Mouse (Mus musculus): ENCODE measurements around the gene Ihh. TPM values are rescaled to one million over a fixed set of nuclear protein-coding genes. Genes with fewer than 3 reads are reported as not detected.

The Ihh gene
- 1.6 and 1.7 TPM in 2 replicates for polyA plus RNA-seq (2015; fragmentation: Nextera tagmentation; extraction: Ambion mirVana)

GRCm38 (mm10) chr1:74951556-74952210, at the start of gene Ihh:
Gene Ihh (minus strand): TSS chr1:74951672.
- H3K9me3 ChIP-seq (replicated peaks) = no peaks in the 10 kb centered on the region
- no peak for ATAC-seq (ENCODE audit: insufficient number of reproducible peaks, low FRiP score, low TSS enrichment, low read depth)
- peaks cover 93% of the 10 kb centered on the region for H3K27me3 ChIP-seq
- H3K4me2 ChIP-seq (replicated peaks) = peak within 1 kb of the TSS; percentile 61
- WGBS = 2% methylated on average over 43 of the region's 55 CpGs
- no peak within 1 kb of the TSS for H3K27ac ChIP-seq (replicated peaks)
- no peak within 1 kb of the TSS for H3K9ac ChIP-seq
- peak within 1 kb of the TSS; percentile 41 for H3K4me3 ChIP-seq (replicated peaks)
- H3K4me1 ChIP-seq = peaks cover 35% of the 10 kb centered on the region
- no peaks in the 10 kb centered on the region for H3K36me3 ChIP-seq

- Histone ChIP-seq H3K27me3 (no peaks in the 10 kb centered on the region), H3K36me3 (no peaks in the 10 kb centered on the region), H3K4me1 (peaks cover 13% of the 10 kb centered on the region; the same call in 1 of the 2 replicates), H3K9ac (no peak overlapping the region), H3K27ac (replicated peaks) (0 out of 2 replicates have a peak overlapping the region, but pooled peaks have one; percentile 3), H3K9me3 (replicated peaks) (no peaks in the 10 kb centered on the region), H3K4me2 (replicated peaks) (no peak overlapping the region), H3K4me3 (replicated peaks) (no peak overlapping the region)
- ATAC-seq (ENCODE audit: insufficient number of reproducible peaks, low FRiP score, low TSS enrichment, low read depth) = peak; percentile 76; the same call in 1 of the 2 replicates
- 16% methylated on average over 6 of the region's 6 CpGs for WGBS
Observed at GRCm38 (mm10) chr1:75001183-75001582, 49.7 kb upstream of the Ihh start.

- Histone ChIP-seq H3K4me3 (replicated peaks) (no peak overlapping the region), H3K4me2 (replicated peaks) (no peak overlapping the region), H3K9ac (no peak overlapping the region), H3K36me3 (no peaks in the 10 kb centered on the region), H3K27ac (replicated peaks) (peak overlapping the region; percentile 34; the same call in 1 of the 2 replicates), H3K4me1 (peaks cover 10% of the 10 kb centered on the region; the same call in 1 of the 2 replicates), H3K27me3 (no peaks in the 10 kb centered on the region), H3K9me3 (replicated peaks) (no peaks in the 10 kb centered on the region)
- 3% methylated on average over 1 of the region's 1 CpGs for WGBS
- no peak for ATAC-seq (ENCODE audit: insufficient number of reproducible peaks, low FRiP score, low TSS enrichment, low read depth)
Observed at GRCm38 (mm10) chr1:75000496-75000895, 49.0 kb upstream of the Ihh start.

- H3K27ac ChIP-seq (replicated peaks) = no peak overlapping the region
- no peak overlapping the region for H3K4me3 ChIP-seq (replicated peaks)
- H3K36me3 ChIP-seq = no peaks in the 10 kb centered on the region
- peaks cover 10% of the 10 kb centered on the region; the same call in 1 of the 2 replicates for H3K4me1 ChIP-seq
- no peak overlapping the region for H3K9ac ChIP-seq
- no peaks in the 10 kb centered on the region for H3K9me3 ChIP-seq (replicated peaks)
- H3K4me2 ChIP-seq (replicated peaks) = no peak overlapping the region
- 84% methylated on average over 5 of the region's 5 CpGs for WGBS
- no peaks in the 10 kb centered on the region for H3K27me3 ChIP-seq
- ATAC-seq (ENCODE audit: insufficient number of reproducible peaks, low FRiP score, low TSS enrichment, low read depth) = no peak
Observed at GRCm38 (mm10) chr1:74999173-74999572, 47.7 kb upstream of the Ihh start.

GRCm38 (mm10) chr1:74997231-74997630, 45.8 kb upstream of the Ihh start:
- no peak overlapping the region for H3K27ac ChIP-seq (replicated peaks)
- no peaks in the 10 kb centered on the region for H3K27me3 ChIP-seq
- 72% methylated on average over 2 of the region's 2 CpGs for WGBS
- peaks cover 10% of the 10 kb centered on the region; the same call in 1 of the 2 replicates for H3K4me1 ChIP-seq
- no peak overlapping the region for H3K4me2 ChIP-seq (replicated peaks)
- ATAC-seq (ENCODE audit: insufficient number of reproducible peaks, low FRiP score, low TSS enrichment, low read depth) = no peak
- H3K9ac ChIP-seq = no peak overlapping the region
- no peaks in the 10 kb centered on the region for H3K36me3 ChIP-seq
- no peaks in the 10 kb centered on the region for H3K9me3 ChIP-seq (replicated peaks)
- no peak overlapping the region for H3K4me3 ChIP-seq (replicated peaks)

GRCm38 (mm10) chr1:74977001-74977400, 25.5 kb upstream of the Ihh start:
- Histone ChIP-seq H3K4me3 (replicated peaks) (no peak overlapping the region), H3K36me3 (no peaks in the 10 kb centered on the region), H3K4me2 (replicated peaks) (no peak overlapping the region), H3K27me3 (no peaks in the 10 kb centered on the region), H3K4me1 (no peaks in the 10 kb centered on the region), H3K9ac (no peak overlapping the region), H3K27ac (replicated peaks) (no peak overlapping the region), H3K9me3 (replicated peaks) (no peaks in the 10 kb centered on the region)
- ATAC-seq (ENCODE audit: insufficient number of reproducible peaks, low FRiP score, low TSS enrichment, low read depth) = no peak
- 76% methylated on average over 8 of the region's 8 CpGs for WGBS

- no peak overlapping the region for H3K4me3 ChIP-seq (replicated peaks)
- no peaks in the 10 kb centered on the region for H3K4me1 ChIP-seq
- H3K27ac ChIP-seq (replicated peaks) = no peak overlapping the region
- ATAC-seq (ENCODE audit: insufficient number of reproducible peaks, low FRiP score, low TSS enrichment, low read depth) = no peak
- no peak overlapping the region for H3K9ac ChIP-seq
- no peaks in the 10 kb centered on the region for H3K9me3 ChIP-seq (replicated peaks)
- H3K36me3 ChIP-seq = no peaks in the 10 kb centered on the region
- WGBS = 86% methylated on average over 1 of the region's 1 CpGs
- H3K4me2 ChIP-seq (replicated peaks) = no peak overlapping the region
- H3K27me3 ChIP-seq = no peaks in the 10 kb centered on the region
Observed at GRCm38 (mm10) chr1:74975936-74976335, 24.5 kb upstream of the Ihh start.

- Histone ChIP-seq H3K9ac (no peak overlapping the region), H3K4me3 (replicated peaks) (no peak overlapping the region), H3K27ac (replicated peaks) (no peak overlapping the region), H3K4me2 (replicated peaks) (no peak overlapping the region), H3K27me3 (no peaks in the 10 kb centered on the region), H3K4me1 (no peaks in the 10 kb centered on the region), H3K9me3 (replicated peaks) (no peaks in the 10 kb centered on the region), H3K36me3 (no peaks in the 10 kb centered on the region)
- ATAC-seq (ENCODE audit: insufficient number of reproducible peaks, low FRiP score, low TSS enrichment, low read depth) = no peak
- 78% methylated on average over 6 of the region's 6 CpGs for WGBS
Observed at GRCm38 (mm10) chr1:74973590-74973989, 22.1 kb upstream of the Ihh start.

- H3K4me2 ChIP-seq (replicated peaks) = no peak overlapping the region
- no peak for ATAC-seq (ENCODE audit: insufficient number of reproducible peaks, low FRiP score, low TSS enrichment, low read depth)
- H3K9ac ChIP-seq = no peak overlapping the region
- no peak overlapping the region for H3K4me3 ChIP-seq (replicated peaks)
- no peaks in the 10 kb centered on the region for H3K9me3 ChIP-seq (replicated peaks)
- H3K27me3 ChIP-seq = no peaks in the 10 kb centered on the region
- WGBS = 54% methylated on average over 4 of the region's 4 CpGs
- no peaks in the 10 kb centered on the region for H3K4me1 ChIP-seq
- no peaks in the 10 kb centered on the region for H3K36me3 ChIP-seq
- no peak overlapping the region for H3K27ac ChIP-seq (replicated peaks)
Observed at GRCm38 (mm10) chr1:74971353-74972050, 20.0 kb upstream of the Ihh start.

- WGBS = 72% methylated on average over 8 of the region's 8 CpGs
- H3K9me3 ChIP-seq (replicated peaks) = no peaks in the 10 kb centered on the region
- H3K4me2 ChIP-seq (replicated peaks) = no peak overlapping the region
- H3K4me1 ChIP-seq = peaks cover 8% of the 10 kb centered on the region
- H3K27me3 ChIP-seq = no peaks in the 10 kb centered on the region
- H3K9ac ChIP-seq = no peak overlapping the region
- H3K4me3 ChIP-seq (replicated peaks) = no peak overlapping the region
- ATAC-seq (ENCODE audit: insufficient number of reproducible peaks, low FRiP score, low TSS enrichment, low read depth) = no peak
- no peak overlapping the region for H3K27ac ChIP-seq (replicated peaks)
- H3K36me3 ChIP-seq = no peaks in the 10 kb centered on the region
Observed at GRCm38 (mm10) chr1:74967962-74968580, 16.6 kb upstream of the Ihh start.

- Histone ChIP-seq H3K4me2 (replicated peaks) (peak overlapping the region; percentile 50), H3K27me3 (peaks cover 7% of the 10 kb centered on the region), H3K9ac (no peak overlapping the region), H3K9me3 (replicated peaks) (no peaks in the 10 kb centered on the region), H3K4me3 (replicated peaks) (peak overlapping the region; percentile 19; the same call in 1 of the 2 replicates), H3K4me1 (peaks cover 8% of the 10 kb centered on the region), H3K27ac (replicated peaks) (peak overlapping the region; percentile 48; the same call in 1 of the 2 replicates), H3K36me3 (no peaks in the 10 kb centered on the region)
- WGBS = 9% methylated on average over 16 of the region's 16 CpGs
- ATAC-seq (ENCODE audit: insufficient number of reproducible peaks, low FRiP score, low TSS enrichment, low read depth) = peak; percentile 55
Observed at GRCm38 (mm10) chr1:74964494-74965215, 13.2 kb upstream of the Ihh start.

Measured in embryonic facial prominence, embryonic 15.5 days (tissue).